ENCODE assay signal across 15 mouse cellular contexts in the genomic region with DNA sequence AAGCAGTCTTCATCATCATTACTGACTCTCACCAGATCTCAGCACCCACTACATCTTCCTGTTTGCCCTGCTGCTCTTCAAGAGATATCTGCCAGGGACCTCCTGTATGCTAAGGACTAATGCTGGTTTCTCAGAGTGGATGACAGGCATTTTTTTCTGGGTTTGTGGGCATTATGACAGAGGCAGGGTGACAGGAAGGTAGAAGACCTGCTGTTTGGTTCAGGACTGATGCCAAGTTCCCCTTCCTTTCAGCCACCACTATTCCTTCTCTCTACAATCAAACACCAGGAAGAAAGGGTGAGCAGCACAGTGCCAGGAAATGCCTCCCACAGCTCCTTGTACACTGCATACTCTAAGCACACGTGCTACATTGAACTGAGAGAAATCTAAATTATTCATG.
A peak's percentile ranks its signal among the peaks of the same experiment; 100 is the strongest.
DNase-seq lines count a peak whose midpoint lies in the region; ATAC-seq lines count a peak whose summit lies in the region.
"Had no signal": no experiment of that assay in that cellular context is flagged by ENCODE, and none has a peak within 500 bp of the region (broad histone marks: within the 10 kb centered on the region; RNA-seq: fewer than 3 reads in every experiment).

No protein-coding gene starts in this region.

- no peak for DNase-seq in frontal cortex, postnatal 10 days (ENCODE audit: low spot score in 2 of 2)
- no peak for DNase-seq in liver, embryonic 11.5 days (ENCODE audit: low spot score)
- no peak for DNase-seq in liver
- DNase-seq in cerebellum, adult 9-11 months = peak; percentile 57
- no peak for DNase-seq in urinary bladder, adult 18-20 months (ENCODE audit: low spot score in 2 of 2)
- DNase-seq in yolk sac, embryonic 10.5 days (ENCODE audit: low spot score) = no peak
- DNase-seq: thymus, postnatal 14 days had no signal

- peaks cover 4% of the 10 kb centered on the region for H3K36me3 ChIP-seq in liver, embryonic 11.5 days (ENCODE audit: control insufficient read depth, insufficient read depth, low read length)
- H3K36me3 ChIP-seq: embryonic facial prominence, embryonic 12.5 days; heart, embryonic 10.5 days; lung, embryonic 15.5 days; midbrain, embryonic 15.5 days; neural tube, embryonic 15.5 days had no signal

- H3K27ac ChIP-seq in liver, embryonic 11.5 days (ENCODE audit: low read depth, low read length) = no peak overlapping the region
- H3K27ac ChIP-seq: embryonic facial prominence, embryonic 12.5 days; heart, embryonic 10.5 days; lung, embryonic 15.5 days; midbrain, embryonic 15.5 days; neural tube, embryonic 15.5 days had no signal

- no peak overlapping the region for H3K9ac ChIP-seq in liver, embryonic 11.5 days (ENCODE audit: low read depth, low read length)
- H3K9ac ChIP-seq: embryonic facial prominence, embryonic 12.5 days; lung, embryonic 15.5 days; midbrain, embryonic 15.5 days; neural tube, embryonic 15.5 days had no signal

- H3K9me3 ChIP-seq in liver, embryonic 11.5 days (ENCODE audit: control insufficient read depth, low read length) = no peaks in the 10 kb centered on the region
- H3K9me3 ChIP-seq: embryonic facial prominence, embryonic 12.5 days; heart, embryonic 10.5 days; lung, embryonic 15.5 days; midbrain, embryonic 15.5 days; neural tube, embryonic 15.5 days had no signal

- no peaks in the 10 kb centered on the region for H3K27me3 ChIP-seq in liver, embryonic 11.5 days (replicated peaks; ENCODE audit: control insufficient read depth, insufficient read depth, low read length)
- H3K27me3 ChIP-seq: embryonic facial prominence, embryonic 12.5 days; lung, embryonic 15.5 days; midbrain, embryonic 15.5 days; neural tube, embryonic 15.5 days had no signal

- H3K4me2 ChIP-seq in liver, embryonic 11.5 days = no peak overlapping the region
- H3K4me2 ChIP-seq: embryonic facial prominence, embryonic 12.5 days; lung, embryonic 15.5 days; midbrain, embryonic 15.5 days; neural tube, embryonic 15.5 days had no signal

- ATAC-seq in frontal cortex, adult (ENCODE audit: low TSS enrichment) = peak; percentile 44; the same call in 1 of the 2 replicates
- 0 out of 2 replicates have a peak, but pooled peaks have one; percentile 12 for ATAC-seq in liver, embryonic 11.5 days (replicated peaks; ENCODE audit: low FRiP score)
- ATAC-seq in megakaryocyte, adult 5-6 weeks (ENCODE audit: poor library complexity, severe bottlenecking) = peak; percentile 59
- ATAC-seq: intestine, postnatal 0 days; midbrain, embryonic 15.5 days had no signal

- WGBS in liver, embryonic 11.5 days = 56% methylated on average over 1 of the region's 1 CpGs

- peaks cover 30% of the 10 kb centered on the region for H3K4me1 ChIP-seq in liver, embryonic 11.5 days (replicated peaks; ENCODE audit: control insufficient read depth, insufficient read depth, low read length)
- H3K4me1 ChIP-seq: embryonic facial prominence, embryonic 12.5 days had no signal

- no peak overlapping the region for H3K4me3 ChIP-seq in liver, embryonic 11.5 days (ENCODE audit: low read depth, low read length)
- H3K4me3 ChIP-seq: embryonic facial prominence, embryonic 12.5 days; heart, embryonic 10.5 days; lung, embryonic 15.5 days; midbrain, embryonic 15.5 days; neural tube, embryonic 15.5 days had no signal
